In the genomic region with DNA sequence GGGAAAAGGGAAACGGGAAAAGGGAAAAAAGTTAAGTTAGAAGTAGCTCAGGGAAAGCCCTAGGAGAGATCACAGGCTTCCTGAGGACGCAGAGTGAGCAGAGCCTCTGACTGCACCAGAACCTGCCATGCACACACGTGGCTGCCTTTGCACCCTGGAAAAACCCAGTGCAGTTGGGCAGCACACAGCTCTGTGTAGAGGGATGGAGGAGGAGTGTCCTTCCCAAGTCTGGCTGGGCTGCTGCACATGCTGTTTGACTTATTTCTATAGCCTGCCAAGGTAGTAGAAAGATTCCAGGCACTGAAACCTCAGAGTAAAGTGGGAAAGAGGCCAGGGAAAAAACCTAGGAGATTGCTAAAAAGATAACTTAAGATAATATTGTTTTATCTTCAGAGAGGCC, we compare ENCODE assay signal across 15 mouse cellular contexts. TPM values are rescaled to one million over a fixed set of nuclear protein-coding genes. Genes with fewer than 3 reads are reported as not detected.
DNase-seq lines count a peak whose midpoint lies in the region; ATAC-seq and TF ChIP-seq lines count a peak whose summit lies in the region.
"Had no signal": no experiment of that assay in that cellular context is flagged by ENCODE, and none has a peak within 500 bp of the region (broad histone marks: within the 10 kb centered on the region; RNA-seq: fewer than 3 reads in every experiment).

No protein-coding gene starts in this region.

- H3K9me3 ChIP-seq in intestine, embryonic 14.5 days (ENCODE audit: control insufficient read depth, low read length) = no peaks in the 10 kb centered on the region
- no peaks in the 10 kb centered on the region for H3K9me3 ChIP-seq in intestine, postnatal 0 days (ENCODE audit: control insufficient read depth)
- H3K9me3 ChIP-seq in intestine, embryonic 15.5 days = no peaks in the 10 kb centered on the region
- no peaks in the 10 kb centered on the region for H3K9me3 ChIP-seq in midbrain, embryonic 11.5 days (ENCODE audit: control insufficient read depth, low read length)
- H3K9me3 ChIP-seq in midbrain, postnatal 0 days (ENCODE audit: low read length) = no peaks in the 10 kb centered on the region
- H3K9me3 ChIP-seq: liver, embryonic 13.5 days; midbrain, embryonic 10.5 days; neural tube, embryonic 15.5 days had no signal

- peak overlapping the region; percentile 73 for H3K27ac ChIP-seq in gastrocnemius, adult 2 months
- H3K27ac ChIP-seq in intestine, embryonic 14.5 days (ENCODE audit: low read depth) = 0 out of 2 replicates have a peak overlapping the region, but pooled peaks have one; percentile 22
- no peak overlapping the region for H3K27ac ChIP-seq in intestine, postnatal 0 days (ENCODE audit: low read depth, low read length)
- H3K27ac ChIP-seq in intestine, embryonic 15.5 days = peak overlapping the region; percentile 48; the same call in 1 of the 2 replicates
- H3K27ac ChIP-seq in midbrain, embryonic 11.5 days (ENCODE audit: low read depth, low read length) = no peak overlapping the region
- H3K27ac ChIP-seq in midbrain, postnatal 0 days (ENCODE audit: low read depth, low read length) = no peak overlapping the region
- H3K27ac ChIP-seq: liver, embryonic 13.5 days; midbrain, embryonic 10.5 days; neural tube, embryonic 15.5 days had no signal

- no peak for TF ChIP-seq CTCF in gastrocnemius, adult 2 months (IDR thresholded peaks at IDR 0.05)
- TF ChIP-seq CTCF in intestine, postnatal 0 days (IDR thresholded peaks at IDR 0.05; ENCODE audit: low read depth) = no peak
- no peak for TF ChIP-seq CTCF in midbrain, postnatal 0 days (IDR thresholded peaks at IDR 0.05)

- H3K9ac ChIP-seq in intestine, embryonic 14.5 days (ENCODE audit: low read length) = no peak overlapping the region
- H3K9ac ChIP-seq in intestine, postnatal 0 days (ENCODE audit: low read depth, low read length) = no peak overlapping the region
- no peak overlapping the region for H3K9ac ChIP-seq in intestine, embryonic 15.5 days
- H3K9ac ChIP-seq in midbrain, embryonic 11.5 days (ENCODE audit: low read length) = no peak overlapping the region
- H3K9ac ChIP-seq in midbrain, postnatal 0 days (replicated peaks; ENCODE audit: low read length, poor library complexity, severe bottlenecking) = no peak overlapping the region
- H3K9ac ChIP-seq: forebrain, postnatal 0 days; liver, embryonic 13.5 days; neural tube, embryonic 15.5 days had no signal

- intact Hi-C loops in gastrocnemius, adult 2 months (cut with DNase I) = no loop called here

- peaks cover 10% of the 10 kb centered on the region; the same call in 1 of the 2 replicates for H3K4me1 ChIP-seq in intestine, embryonic 14.5 days (replicated peaks; ENCODE audit: control insufficient read depth, insufficient read depth, low read length)
- no peaks in the 10 kb centered on the region for H3K4me1 ChIP-seq in intestine, postnatal 0 days (replicated peaks; ENCODE audit: control insufficient read depth, insufficient read depth, low read length)
- peaks cover 14% of the 10 kb centered on the region for H3K4me1 ChIP-seq in intestine, embryonic 15.5 days (replicated peaks)
- H3K4me1 ChIP-seq in midbrain, embryonic 11.5 days (ENCODE audit: control insufficient read depth, insufficient read depth, low read length) = no peaks in the 10 kb centered on the region
- no peaks in the 10 kb centered on the region for H3K4me1 ChIP-seq in midbrain, postnatal 0 days (ENCODE audit: insufficient read depth, low read length)
- H3K4me1 ChIP-seq: liver, embryonic 13.5 days; midbrain, embryonic 10.5 days had no signal

- WGBS in intestine, embryonic 14.5 days = 53% methylated on average over 3 of the region's 3 CpGs
- 71% methylated on average over 3 of the region's 3 CpGs for WGBS in intestine, postnatal 0 days
- WGBS in intestine, embryonic 15.5 days = 60% methylated on average over 3 of the region's 3 CpGs
- WGBS in midbrain, embryonic 11.5 days = 74% methylated on average over 3 of the region's 3 CpGs
- WGBS in midbrain, postnatal 0 days = 75% methylated on average over 3 of the region's 3 CpGs

- no peaks in the 10 kb centered on the region for H3K36me3 ChIP-seq in intestine, embryonic 14.5 days (ENCODE audit: control insufficient read depth, insufficient read depth, low read length)
- H3K36me3 ChIP-seq in intestine, postnatal 0 days (ENCODE audit: control insufficient read depth, insufficient read depth) = 0 out of 2 replicates have a peak, but pooled peaks cover 4% of the 10 kb centered on the region
- no peaks in the 10 kb centered on the region for H3K36me3 ChIP-seq in intestine, embryonic 15.5 days
- H3K36me3 ChIP-seq in midbrain, embryonic 11.5 days (ENCODE audit: control insufficient read depth, insufficient read depth, low read length) = no peaks in the 10 kb centered on the region
- peaks cover 6% of the 10 kb centered on the region; the same call in 1 of the 2 replicates for H3K36me3 ChIP-seq in midbrain, postnatal 0 days (ENCODE audit: insufficient read depth, low read length)
- H3K36me3 ChIP-seq: liver, embryonic 13.5 days had no signal

- peak; percentile 48 for DNase-seq in gastrocnemius, adult 2 months
- no peak for DNase-seq in gastrocnemius, adult 18-20 months (ENCODE audit: low spot score)
- DNase-seq in intestine, embryonic 14.5 days (ENCODE audit: low spot score) = no peak
- peak; percentile 60 for DNase-seq in adrenal gland, adult 8-10 months
- DNase-seq in midbrain, embryonic 11.5 days (ENCODE audit: low spot score, missing footprints) = no peak
- no peak for DNase-seq in midbrain, postnatal 0 days (ENCODE audit: low spot score)
- DNase-seq: embryo, embryonic 11 days; liver, embryonic 13.5 days; thymus, adult 18-20 months had no signal

- ATAC-seq in intestine, embryonic 14.5 days (replicated peaks; ENCODE audit: low FRiP score, low TSS enrichment, low read depth) = no peak
- no peak for ATAC-seq in intestine, postnatal 0 days
- peak; percentile 39; the same call in 1 of the 2 replicates for ATAC-seq in intestine, embryonic 15.5 days
- no peak for ATAC-seq in midbrain, embryonic 11.5 days (ENCODE audit: low FRiP score)
- ATAC-seq in midbrain, postnatal 0 days (ENCODE audit: low FRiP score) = no peak
- ATAC-seq: inflammation-experienced regulatory T-cells, adult 6 months had no signal

- H3K27me3 ChIP-seq in intestine, embryonic 14.5 days (replicated peaks; ENCODE audit: control insufficient read depth, insufficient read depth, low read length) = no peaks in the 10 kb centered on the region
- H3K27me3 ChIP-seq in intestine, postnatal 0 days (replicated peaks; ENCODE audit: control insufficient read depth, insufficient read depth, low read length) = no peaks in the 10 kb centered on the region
- H3K27me3 ChIP-seq in intestine, embryonic 15.5 days (replicated peaks) = no peaks in the 10 kb centered on the region
- H3K27me3 ChIP-seq in midbrain, embryonic 11.5 days (ENCODE audit: control insufficient read depth, insufficient read depth, low read length) = no peaks in the 10 kb centered on the region
- no peaks in the 10 kb centered on the region for H3K27me3 ChIP-seq in midbrain, postnatal 0 days (ENCODE audit: insufficient read depth, low read length)
- H3K27me3 ChIP-seq: liver, embryonic 13.5 days; neural tube, embryonic 15.5 days had no signal

- no peak overlapping the region for H3K4me3 ChIP-seq in gastrocnemius, adult 2 months
- H3K4me3 ChIP-seq in intestine, embryonic 14.5 days (ENCODE audit: low read depth, low read length) = no peak overlapping the region
- no peak overlapping the region for H3K4me3 ChIP-seq in intestine, postnatal 0 days (ENCODE audit: low read depth, low read length)
- no peak overlapping the region for H3K4me3 ChIP-seq in intestine, embryonic 15.5 days (replicated peaks)
- H3K4me3 ChIP-seq in midbrain, embryonic 11.5 days (ENCODE audit: low read depth, low read length) = no peak overlapping the region
- no peak overlapping the region for H3K4me3 ChIP-seq in midbrain, postnatal 0 days (ENCODE audit: low read depth, low read length)
- H3K4me3 ChIP-seq: liver, embryonic 13.5 days; midbrain, embryonic 10.5 days; neural tube, embryonic 15.5 days had no signal

- H3K4me2 ChIP-seq in intestine, embryonic 14.5 days (ENCODE audit: low read length) = no peak overlapping the region
- H3K4me2 ChIP-seq in intestine, postnatal 0 days (replicated peaks; ENCODE audit: low read depth) = no peak overlapping the region
- no peak overlapping the region for H3K4me2 ChIP-seq in intestine, embryonic 15.5 days (replicated peaks)
- no peak overlapping the region for H3K4me2 ChIP-seq in midbrain, embryonic 11.5 days
- H3K4me2 ChIP-seq in midbrain, postnatal 0 days (ENCODE audit: low read depth, low read length, poor library complexity, severe bottlenecking) = no peak overlapping the region
- H3K4me2 ChIP-seq: liver, embryonic 13.5 days; neural tube, embryonic 15.5 days had no signal

RNA-seq across cellular contexts. Expression of gene Arpp19, which starts 35.2 kb away (rescaled TPM):
- 100 to 1,000 TPM; 125 to 160 TPM for total RNA-seq in gastrocnemius, adult 2 months (2021)
- 100 to 1,000 TPM; 171 to 250 TPM for total RNA-seq in gastrocnemius, adult 18-20 months (2021)
- polyA plus RNA-seq in intestine, embryonic 14.5 days (2014; fragmentation: Nextera tagmentation; extraction: Ambion mirVana) = 306 and 313 TPM in 2 replicates
- 383 and 410 TPM in 2 replicates for polyA plus RNA-seq in intestine, postnatal 0 days (2015; fragmentation: Nextera tagmentation; extraction: Ambion mirVana)
- total RNA-seq in adrenal gland, adult 8-10 months (2022) = 100 to 1,000 TPM; 195 to 332 (median 231) TPM
- polyA plus RNA-seq in intestine, embryonic 15.5 days (2015; fragmentation: Nextera tagmentation; extraction: Ambion mirVana) = 267 and 317 TPM in 2 replicates
- polyA plus RNA-seq in midbrain, embryonic 11.5 days (2014; fragmentation: Nextera tagmentation; extraction: Ambion mirVana) = 353 and 371 TPM in 2 replicates
- 94.0 and 96.9 TPM in 2 replicates for total RNA-seq in midbrain, postnatal 0 days (2014; rRNA removed)
- 188 and 192 TPM in 2 replicates for polyA plus RNA-seq in midbrain, postnatal 0 days (2015; fragmentation: Nextera tagmentation; extraction: Ambion mirVana)

RNA-seq across cellular contexts. Expression of gene Fam214a, which starts 49.6 kb away (rescaled TPM):
- total RNA-seq in gastrocnemius, adult 2 months (2021) = 10 to 100 TPM; 21.0 to 29.4 TPM
- 10 to 100 TPM; 24.5 to 30.3 TPM for total RNA-seq in gastrocnemius, adult 18-20 months (2021)
- polyA plus RNA-seq in intestine, embryonic 14.5 days (2014; fragmentation: Nextera tagmentation; extraction: Ambion mirVana) = 8.9 and 11.1 TPM in 2 replicates
- polyA plus RNA-seq in intestine, postnatal 0 days (2015; fragmentation: Nextera tagmentation; extraction: Ambion mirVana) = 5.1 and 5.7 TPM in 2 replicates
- total RNA-seq in adrenal gland, adult 8-10 months (2022) = 100 to 1,000 TPM in 2 of 4 experiments, 10 to 100 TPM in 2; 90.3 to 132 (median 108) TPM
- 6.4 and 7.8 TPM in 2 replicates for polyA plus RNA-seq in intestine, embryonic 15.5 days (2015; fragmentation: Nextera tagmentation; extraction: Ambion mirVana)
- 17.6 and 18.9 TPM in 2 replicates for polyA plus RNA-seq in midbrain, embryonic 11.5 days (2014; fragmentation: Nextera tagmentation; extraction: Ambion mirVana)
- total RNA-seq in midbrain, postnatal 0 days (2014; rRNA removed) = 32.3 and 36.0 TPM in 2 replicates
- polyA plus RNA-seq in midbrain, postnatal 0 days (2015; fragmentation: Nextera tagmentation; extraction: Ambion mirVana) = 18.2 and 18.9 TPM in 2 replicates

Comparison
In these comparisons a context has a peak if more than half of its experiments do, and no peak if none do; other contexts are left out.
1. DNase-seq: peak in gastrocnemius, adult 2 months (single experiment) and adrenal gland, adult 8-10 months (single experiment); none in gastrocnemius, adult 18-20 months (single experiment), intestine, embryonic 14.5 days (single experiment), midbrain, embryonic 11.5 days (single experiment) and midbrain, postnatal 0 days (single experiment).
2. H3K27ac ChIP-seq: peak in gastrocnemius, adult 2 months (single experiment), intestine, embryonic 14.5 days (single experiment) and intestine, embryonic 15.5 days (single experiment); none in intestine, postnatal 0 days (single experiment), midbrain, embryonic 11.5 days (single experiment) and midbrain, postnatal 0 days (single experiment).